Mouse (Mus musculus) bone marrow macrophage, adult 2 months (primary cell): ENCODE data around the gene Rcl1.

Source experiments
- CTCF ChIP-seq: IDR thresholded peaks from 2 replicates; pipeline ENCODE4 v1.5.1; 2012; ENCODE audit warnings: low read depth, mild to moderate bottlenecking, low read length, moderate library complexity
- POLR2A ChIP-seq: IDR thresholded peaks from 2 replicates; pipeline ENCODE4 v1.6.1; 2012; ENCODE audit warnings: mild to moderate bottlenecking, low read depth, low read length, borderline replicate concordance

DNA sequence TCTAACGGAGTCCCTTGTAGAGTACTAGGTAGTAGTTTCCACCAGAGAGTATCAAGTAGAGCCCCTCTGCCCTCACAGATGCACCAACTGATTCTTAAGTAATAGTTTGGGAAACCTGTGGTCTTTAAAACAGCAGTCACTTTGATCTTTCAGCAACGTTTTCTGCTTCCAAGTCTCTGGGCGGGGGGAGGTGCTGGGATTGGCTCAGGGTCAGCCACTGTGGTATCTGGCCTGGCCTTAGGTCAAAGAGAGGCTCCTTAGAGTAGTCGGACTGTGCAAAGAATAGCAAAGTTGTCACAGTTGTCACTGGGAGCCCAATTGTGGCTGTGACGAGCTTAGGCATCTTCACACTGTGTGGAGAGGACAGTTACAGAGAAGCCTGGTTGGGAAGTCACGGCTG, 26.2 kb downstream of the Rcl1 start:
- TF ChIP-seq CTCF = no peak
- TF ChIP-seq POLR2A = no peak
